9 mouse cellular contexts compared by ENCODE assay signal in genomic region chr16:18047660-18048059, GRCm38 (mm10). TPM values are rescaled to one million over a fixed set of nuclear protein-coding genes. Genes with fewer than 3 reads are reported as not detected.
DNase-seq lines count a peak whose midpoint lies in the region; ATAC-seq and TF ChIP-seq lines count a peak whose summit lies in the region.
"Had no signal": no experiment of that assay in that cellular context is flagged by ENCODE, and none has a peak within 500 bp of the region (broad histone marks: within the 10 kb centered on the region; RNA-seq: fewer than 3 reads in every experiment).

No protein-coding gene starts in this region.

- H3K27me3 ChIP-seq in E14TG2a.4 (ENCODE audit: insufficient read depth, low read length): peaks cover 23% of the 10 kb centered on the region; the same call in 1 of the 2 replicates
- H3K27me3 ChIP-seq: embryonic facial prominence, embryonic 12.5 days had no signal

- DNase-seq in layer of hippocampus, adult 11-12 months (ENCODE audit: low spot score): peak; percentile 54
- DNase-seq in layer of hippocampus, postnatal 36 days: no peak
- DNase-seq in c-Kit-positive CD71-positive TER-119-positive erythroid progenitor cells, embryonic 14.5 days (ENCODE audit: low spot score): peak; percentile 33
- DNase-seq in heart, postnatal 36 days: peak; percentile 40 to 43
- peak; percentile 51 to 62 for DNase-seq in layer of hippocampus, postnatal 10 days (ENCODE audit: low spot score in 2 of 2)
- DNase-seq in frontal cortex, postnatal 14 days (ENCODE audit: low spot score in 2 of 2): no peak

- H3K36me3 ChIP-seq in E14TG2a.4 (ENCODE audit: insufficient read depth, low read length): no peaks in the 10 kb centered on the region
- H3K36me3 ChIP-seq: embryonic facial prominence, embryonic 12.5 days had no signal

- 0 out of 2 replicates have a peak, but pooled peaks cover under 1% of the 10 kb centered on the region for H3K9me3 ChIP-seq in E14TG2a.4 (ENCODE audit: low read length)
- H3K9me3 ChIP-seq: embryonic facial prominence, embryonic 12.5 days had no signal

- H3K4me3 ChIP-seq in E14TG2a.4 (replicated peaks; ENCODE audit: low read length): no peak overlapping the region
- H3K4me3 ChIP-seq: embryonic facial prominence, embryonic 12.5 days had no signal

- intact Hi-C loops in heart, postnatal 36 days (cut with DNase I): loop anchor here (2.0 to 5.0 kb wide), 2 partner anchors 120 to 137 kb away; partner anchors contain the start of genes Ess2 and Slc25a1

- 0 out of 2 replicates have a peak, but pooled peaks have one; percentile 21 for ATAC-seq in monocyte, adult 5-6 weeks (replicated peaks; ENCODE audit: insufficient number of reproducible peaks, low FRiP score, low TSS enrichment, poor library complexity, severe bottlenecking)

- peaks cover 19% of the 10 kb centered on the region for H3K4me1 ChIP-seq in E14TG2a.4 (replicated peaks; ENCODE audit: low read depth, low read length)

- TF ChIP-seq CTCF in E14TG2a.4 (conservative IDR thresholded peaks at IDR 0.05; ENCODE audit: low read length): peak; percentile 42

RNA-seq across cellular contexts. Expression of gene Dgcr6, which starts 5.0 kb away (rescaled TPM):
- total RNA-seq in layer of hippocampus, postnatal 36 days (2021): 10 to 100 TPM; 66.1 to 70.8 TPM
- 10 to 100 TPM; 43.2 to 44.0 TPM for total RNA-seq in heart, postnatal 36 days (2021)
- total RNA-seq in layer of hippocampus, postnatal 10 days (2021): 100 to 1,000 TPM in 1 of 2 experiments, 10 to 100 TPM in 1; 87.0 to 112 TPM
- 0.67 to 3.5 TPM (median 1.3 TPM) in 3 replicates for total RNA-seq in monocyte, adult 5-6 weeks (2017)

RNA-seq across cellular contexts. Expression of gene Prodh, which starts 42.3 kb away (rescaled TPM):
- total RNA-seq in layer of hippocampus, postnatal 36 days (2021): 10 to 100 TPM; 32.7 to 42.6 TPM
- total RNA-seq in heart, postnatal 36 days (2021): 10 to 100 TPM; 23.6 to 28.4 TPM
- 10 to 100 TPM; 15.8 to 17.3 TPM for total RNA-seq in layer of hippocampus, postnatal 10 days (2021)
- 6.4 to 11.0 TPM (median 7.1 TPM) in 3 replicates for total RNA-seq in monocyte, adult 5-6 weeks (2017)

Comparison
In these comparisons a context has a peak if more than half of its experiments do, and no peak if none do; other contexts are left out.
1. DNase-seq: peak in layer of hippocampus, adult 11-12 months (single experiment), c-Kit-positive CD71-positive TER-119-positive erythroid progenitor cells, embryonic 14.5 days (single experiment), heart, postnatal 36 days (2 of 2) and layer of hippocampus, postnatal 10 days (2 of 2); none in layer of hippocampus, postnatal 36 days (0 of 2) and frontal cortex, postnatal 14 days (0 of 2).